Mouse (Mus musculus): Measurements from ENCODE around the gene Dnajb4. TPM values are rescaled to one million over a fixed set of nuclear protein-coding genes. Genes with fewer than 3 reads are reported as not detected.
"Not testable (repeated sequence)": the region's sequence is repeated elsewhere in the genome, so short reads cannot be mapped to it uniquely, and the experiment has no call there.

Dnajb4 gene
- polyA plus RNA-seq, 1 experiment = 5.3 TPM

- TF ChIP-seq FLI1 (IDR thresholded peaks at IDR 0.05; ENCODE audit: low read length) = no peak
- no peak for TF ChIP-seq GATA1 (IDR thresholded peaks at IDR 0.05; ENCODE audit: borderline replicate concordance, low read length)
These were observed 76.5 kb downstream of the Dnajb4 start for GRCm38 (mm10) chr3:152133621-152134020.

DNA sequence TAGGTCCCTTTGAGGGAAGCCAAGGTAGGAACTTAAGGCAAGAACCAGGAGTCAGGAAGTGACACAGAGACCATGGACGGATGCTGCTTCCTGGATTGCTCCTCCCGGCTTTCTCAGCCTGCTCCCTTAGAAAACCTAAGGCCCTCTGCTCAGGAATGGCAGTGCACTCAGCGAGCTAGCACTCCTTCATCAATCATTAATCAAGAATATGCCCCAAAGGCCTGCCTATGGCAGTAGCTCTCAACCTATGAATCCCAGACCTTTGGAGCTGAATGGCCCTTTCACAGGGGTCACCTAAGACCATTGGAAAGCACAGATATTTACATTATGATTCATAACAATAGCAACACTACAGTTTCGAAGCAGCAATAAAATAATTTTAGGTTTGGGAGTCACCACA lies 79.1 kb downstream of the Dnajb4 start:
- TF ChIP-seq FLI1 (IDR thresholded peaks at IDR 0.05; ENCODE audit: low read length) (no peak), GATA1 (IDR thresholded peaks at IDR 0.05; ENCODE audit: borderline replicate concordance, low read length) (no peak)
- H3K36me3 ChIP-seq (replicated peaks; ENCODE audit: low read length) = no peaks in the 10 kb centered on the region
- H3K4me1 ChIP-seq = peaks cover 46% of the 10 kb centered on the region
- peaks cover 6% of the 10 kb centered on the region; the same call in 1 of the 2 replicates for H3K9me3 ChIP-seq
- H3K27me3 ChIP-seq (replicated peaks) = no peaks in the 10 kb centered on the region
- H3K4me3 ChIP-seq (replicated peaks) = no peak overlapping the region

More at GRCm38 (mm10) chr3:152133621-152134020, 76.5 kb downstream of the Dnajb4 start:
- no peaks in the 10 kb centered on the region for H3K36me3 ChIP-seq (replicated peaks; ENCODE audit: low read length)
- peaks cover 6% of the 10 kb centered on the region; the same call in 1 of the 2 replicates for H3K9me3 ChIP-seq
- H3K4me1 ChIP-seq = peaks cover 21% of the 10 kb centered on the region
- H3K4me3 ChIP-seq (replicated peaks) = peak overlapping the region; percentile 33
- H3K27me3 ChIP-seq (replicated peaks) = no peaks in the 10 kb centered on the region

- Histone ChIP-seq H3K4me3 (replicated peaks) (peak overlapping the region; percentile 23), H3K4me1 (peaks cover 51% of the 10 kb centered on the region)
- not testable (repeated sequence) for H3K9me3 ChIP-seq; H3K27me3 ChIP-seq (replicated peaks); H3K36me3 ChIP-seq (replicated peaks; ENCODE audit: low read length)
These were observed 80.7 kb downstream of the Dnajb4 start for GRCm38 (mm10) chr3:152129426-152129825.

DNA sequence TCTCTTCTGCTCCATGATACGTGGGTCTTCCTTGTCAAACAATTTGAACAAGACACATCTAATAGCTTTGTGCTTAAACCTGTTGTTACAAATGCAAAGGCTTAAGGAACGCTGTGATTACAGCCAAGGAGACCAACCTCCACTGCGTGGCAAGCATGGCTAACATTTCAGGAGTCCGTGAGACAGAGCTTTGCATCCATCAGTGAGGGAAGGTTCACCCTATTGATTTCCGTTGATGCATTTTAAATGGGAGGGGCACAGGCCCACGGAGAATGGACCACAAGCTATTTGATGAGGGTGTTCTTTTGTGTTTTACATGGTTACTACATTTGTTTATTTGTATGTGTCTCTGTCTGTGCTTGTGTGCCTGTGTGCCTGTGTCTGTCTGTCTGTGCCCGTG lies 81.5 kb downstream of the Dnajb4 start:
- Histone ChIP-seq H3K4me1 (peaks cover 55% of the 10 kb centered on the region), H3K27me3 (replicated peaks) (no peaks in the 10 kb centered on the region), H3K36me3 (replicated peaks; ENCODE audit: low read length) (no peaks in the 10 kb centered on the region), H3K9me3 (peaks cover 6% of the 10 kb centered on the region; the same call in 1 of the 2 replicates), H3K4me3 (replicated peaks) (peak overlapping the region; percentile 33)
- TF ChIP-seq FLI1 (IDR thresholded peaks at IDR 0.05; ENCODE audit: low read length) (no peak), GATA1 (IDR thresholded peaks at IDR 0.05; ENCODE audit: borderline replicate concordance, low read length) (no peak)

Other genes starting within 250 kb of the Dnajb4 start
- 2.4 TPM in 1 of 2 replicates, not detected in the other for gene Gipc2, start 44.1 kb downstream of the Dnajb4 start, polyA plus RNA-seq (2012; ENCODE audit: insufficient read depth, low replicate concordance)
- 205 and 764 TPM in 2 replicates for gene Fubp1, start 120 bp upstream of the Dnajb4 start, polyA plus RNA-seq (2012; ENCODE audit: insufficient read depth, low replicate concordance)
- gene Nexn, start 56.0 kb upstream of the Dnajb4 start, polyA plus RNA-seq (2012; ENCODE audit: insufficient read depth, low replicate concordance) = not detected in 2 replicates
- gene Miga1, start 130.1 kb upstream of the Dnajb4 start, polyA plus RNA-seq (2012; ENCODE audit: insufficient read depth, low replicate concordance) = 5.2 TPM in 1 of 2 replicates, not detected in the other
- 2.2 TPM in 1 of 2 replicates, not detected in the other for gene Usp33, start 136.2 kb upstream of the Dnajb4 start, polyA plus RNA-seq (2012; ENCODE audit: insufficient read depth, low replicate concordance)
- gene Zzz3, start 185.2 kb upstream of the Dnajb4 start, polyA plus RNA-seq (2012; ENCODE audit: insufficient read depth, low replicate concordance) = 2.3 and 3.9 TPM in 2 replicates

All from megakaryocyte, embryonic 14.5 days (primary cell).